Mouse (Mus musculus) adrenal gland (tissue): ENCODE results near the gene Noa1.

ENCODE experiments used
- intact Hi-C: fragments of 180-260 bp; cut with DNase I; formaldehyde crosslinking; loops from one replicate; pipeline ENCODE4 v1.15.1; 2025
- long read RNA-seq, 2 experiments: library from polyadenylated mRNA; unstranded; transcript quantifications; one replicate each; pipeline ENCODE4 v2.0.0; 2020; ENCODE audit warnings: borderline replicate concordance in 1 of 2; ENCODE audit not compliant: insufficient replicate concordance in 1 of 2

Noa1 gene
- long read RNA-seq, experiment 1, transcript Noa1-201 (7 exons, 2,288 nt), result major isoform, 20 of 22 reads
- long read RNA-seq, experiment 1, partial matches to known transcripts, result 2 of 22 reads
- long read RNA-seq, experiment 1, other reads (novel, unspliced or antisense), result 0 of 22 reads
- long read RNA-seq, experiment 2, transcript Noa1-201 (7 exons, 2,288 nt), result major isoform, 9 of 13 reads
- long read RNA-seq, experiment 2, partial matches to known transcripts, result 2 of 13 reads
- long read RNA-seq, experiment 2, other reads (novel, unspliced or antisense), result 0 of 13 reads

DNA sequence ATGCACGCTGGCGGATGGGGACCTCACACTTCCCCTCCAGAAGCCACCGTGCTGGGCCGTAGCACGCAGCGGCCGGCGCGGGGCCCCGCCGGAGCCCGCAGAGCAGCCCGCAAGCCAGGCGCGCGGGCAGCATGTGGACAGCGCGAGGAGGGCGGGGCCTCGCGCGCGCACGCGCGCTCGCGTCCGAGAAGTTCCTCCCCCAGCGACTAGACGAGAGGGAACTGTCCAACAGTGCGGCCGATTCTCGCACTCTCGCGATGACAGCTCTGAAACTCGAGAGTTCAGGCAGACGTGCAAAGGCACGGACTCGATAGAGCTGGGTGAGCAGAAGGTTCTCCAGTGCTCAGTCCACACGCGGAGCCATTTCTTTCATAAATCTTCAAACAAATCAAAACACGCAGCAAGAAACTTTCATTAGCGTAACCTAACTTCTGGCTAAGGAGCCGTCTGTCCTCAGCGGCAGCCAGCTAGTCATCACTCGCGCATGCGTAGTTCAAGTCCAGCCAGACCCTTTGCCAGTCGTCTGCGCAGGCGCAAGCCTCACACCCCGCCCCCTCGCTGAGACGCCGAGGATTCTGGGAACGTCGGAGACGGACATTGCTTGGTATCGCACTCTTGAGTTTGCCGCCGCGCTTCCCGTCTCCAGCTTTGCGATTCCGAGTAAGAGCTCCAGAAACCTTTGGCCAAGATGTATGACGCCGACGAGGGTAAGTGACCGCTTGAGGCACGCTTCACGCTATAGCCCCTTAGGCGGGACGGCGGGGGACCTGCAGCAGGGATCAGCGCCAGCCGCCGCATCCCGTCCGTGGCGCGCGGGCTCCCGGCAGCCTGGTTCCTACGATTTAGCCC lies at the start of gene Noa1, which contains the start of gene Polr2b:
Gene Noa1 (minus strand): TSS at position 161 of the 849 bp plus-strand sequence.
Gene Polr2b (plus strand): TSS at position 224 of the 849 bp plus-strand sequence.
- intact Hi-C loops, result loop anchor here (5.0 kb wide), 1 partner anchor 38 kb away; no protein-coding TSS in a partner anchor

DNA sequence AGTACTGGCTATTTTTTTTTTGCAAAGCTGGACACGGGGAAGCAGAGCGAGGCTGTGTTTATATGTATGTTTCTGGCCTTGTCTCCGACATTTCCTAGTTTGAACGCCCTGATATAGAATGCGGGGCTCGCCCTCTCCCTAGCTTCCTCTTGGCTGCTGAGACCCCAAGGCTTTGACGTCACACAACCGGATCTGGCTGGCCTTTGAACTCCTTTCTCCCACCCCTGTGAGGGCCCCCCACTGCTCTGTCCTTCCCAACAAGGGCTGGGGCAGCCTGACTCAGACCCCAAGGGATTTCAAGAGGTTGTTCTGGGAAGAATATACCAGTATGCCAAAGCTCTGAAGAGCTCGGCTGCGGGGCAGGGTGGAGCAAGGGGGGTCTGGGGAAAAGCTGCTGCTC lies 48.5 kb upstream of the Noa1 start:
- intact Hi-C loops, result no loop called here

DNA sequence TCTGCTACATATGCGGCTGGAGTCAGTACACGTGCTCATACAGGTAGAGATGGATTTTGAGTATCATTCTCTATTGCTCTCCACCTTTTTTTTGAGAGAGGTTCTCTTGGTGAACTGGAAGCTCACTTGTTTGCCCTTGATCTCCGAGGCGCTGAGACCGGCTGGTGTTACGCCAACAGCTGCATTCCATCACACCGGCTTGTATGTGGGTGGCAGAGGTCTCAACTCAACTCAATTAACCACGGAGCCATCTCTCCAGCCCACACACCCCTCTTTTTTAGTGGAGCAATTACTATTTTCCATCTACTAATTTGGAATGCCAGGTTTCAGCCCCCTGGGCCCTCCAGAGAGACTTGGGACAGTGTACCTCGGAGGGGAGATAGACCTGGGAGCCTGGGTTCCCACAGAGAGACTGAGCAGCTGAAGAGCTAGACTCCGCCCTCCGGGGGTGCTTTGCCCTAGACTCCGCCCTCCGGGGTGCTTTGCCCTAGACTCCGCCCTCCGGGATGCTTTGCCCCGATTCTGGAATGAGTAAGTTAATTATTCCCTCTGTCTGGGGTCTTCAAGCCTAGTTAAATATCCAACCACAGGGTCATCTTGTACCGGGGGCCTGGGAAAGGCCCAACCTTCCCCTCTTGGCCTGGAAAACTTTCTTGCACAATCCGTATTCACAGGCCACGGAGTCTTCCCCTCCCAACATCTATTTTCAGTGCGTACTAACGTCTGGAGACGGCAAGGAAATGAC lies 47.7 kb upstream of the Noa1 start:
- intact Hi-C loops, result no loop called here

DNA sequence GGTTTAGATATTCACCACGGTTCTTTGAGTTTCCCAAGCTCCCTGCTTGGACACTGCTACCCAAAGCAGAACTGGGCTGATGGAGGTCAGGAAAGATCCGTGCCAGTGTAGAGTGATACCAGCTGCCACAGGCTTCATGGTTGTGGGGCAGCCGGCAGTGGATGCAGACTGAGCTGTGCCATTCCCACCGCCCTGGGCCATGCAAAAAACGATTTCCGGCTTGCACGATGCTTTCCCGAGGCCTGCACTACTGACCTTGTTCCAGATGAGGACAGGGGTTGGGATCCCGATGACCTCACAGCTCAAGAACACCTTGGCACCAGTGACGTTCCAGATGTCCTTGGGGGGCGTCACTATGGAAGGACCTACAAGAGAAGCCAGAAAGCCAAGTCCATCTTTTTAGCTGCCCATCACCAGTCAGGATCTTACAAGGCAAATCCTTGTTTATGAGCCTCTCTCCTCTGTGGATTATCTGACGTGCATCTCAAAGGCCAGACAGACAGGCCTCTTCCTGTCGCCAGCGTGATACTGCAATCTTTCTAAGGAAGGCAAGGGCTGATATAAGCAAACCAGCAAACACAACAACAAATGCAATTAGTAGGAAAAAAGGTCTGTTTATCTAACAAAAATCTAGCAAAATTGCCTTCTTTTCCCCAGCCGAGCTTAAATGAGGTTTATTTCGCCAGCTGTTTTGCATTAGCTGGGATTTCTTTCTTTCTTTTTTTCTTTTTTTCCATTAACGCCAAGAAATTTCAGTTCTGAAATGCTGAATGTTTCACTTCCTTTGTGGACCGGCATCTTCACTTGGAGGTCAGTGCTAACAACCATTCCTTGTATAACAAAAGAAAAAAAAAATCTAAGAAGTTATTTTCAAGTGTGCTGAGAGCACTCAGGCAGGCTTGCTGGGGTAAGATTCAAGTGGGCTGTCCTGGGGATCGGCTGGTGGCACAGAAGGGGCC lies 45.7 kb upstream of the Noa1 start:
- intact Hi-C loops, result loop anchor here (2.0 kb wide), 1 partner anchor 103 kb away; no protein-coding TSS in a partner anchor

DNA sequence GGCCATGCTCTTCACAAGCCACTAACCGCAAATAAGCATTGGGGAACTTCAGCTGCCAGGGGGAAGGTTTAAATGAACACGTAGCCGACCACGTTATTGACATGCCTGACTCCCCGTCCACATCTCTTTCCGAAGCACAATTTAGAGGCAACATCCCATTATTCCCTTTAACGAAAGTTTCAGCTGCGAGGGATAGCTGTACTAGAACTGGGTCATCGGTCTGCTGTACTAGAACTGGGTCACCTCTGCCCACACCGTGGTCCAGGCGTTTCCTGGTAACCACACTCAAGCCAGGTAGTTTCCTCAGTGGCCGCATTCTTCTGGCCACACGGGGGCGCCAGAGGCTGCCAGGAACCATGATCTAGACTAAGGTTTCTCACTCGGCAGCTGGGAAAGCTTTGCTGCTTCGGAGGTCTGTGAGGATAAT lies 44.5 kb upstream of the Noa1 start:
- intact Hi-C loops, result loop anchor here (2.0 to 5.0 kb wide), 2 partner anchors 53 to 104 kb away; partner anchors contain the start of gene Igfbp7

DNA sequence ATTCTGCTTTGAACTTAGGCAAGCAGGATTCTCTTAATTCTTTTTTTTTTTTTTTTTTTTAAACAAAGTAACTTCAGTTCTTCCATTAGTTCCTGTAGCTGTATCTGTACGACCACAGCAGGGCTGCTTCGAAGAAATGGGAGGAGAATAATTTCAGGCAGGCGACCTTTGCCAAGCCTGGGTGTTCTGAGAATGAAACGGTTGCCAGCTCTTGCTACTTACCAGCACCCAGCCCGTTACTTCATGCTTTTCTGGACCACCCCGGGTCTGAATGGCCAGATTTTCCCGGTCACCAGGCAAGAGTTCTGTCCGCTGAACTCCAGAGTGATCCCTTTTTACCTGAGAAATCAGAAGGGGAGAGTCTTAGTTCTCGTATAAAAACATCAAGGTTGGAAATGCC lies 41.8 kb upstream of the Noa1 start:
- intact Hi-C loops, result loop anchor here (5.0 kb wide), 1 partner anchor 56 kb away; the partner anchor contains the start of gene Igfbp7

DNA sequence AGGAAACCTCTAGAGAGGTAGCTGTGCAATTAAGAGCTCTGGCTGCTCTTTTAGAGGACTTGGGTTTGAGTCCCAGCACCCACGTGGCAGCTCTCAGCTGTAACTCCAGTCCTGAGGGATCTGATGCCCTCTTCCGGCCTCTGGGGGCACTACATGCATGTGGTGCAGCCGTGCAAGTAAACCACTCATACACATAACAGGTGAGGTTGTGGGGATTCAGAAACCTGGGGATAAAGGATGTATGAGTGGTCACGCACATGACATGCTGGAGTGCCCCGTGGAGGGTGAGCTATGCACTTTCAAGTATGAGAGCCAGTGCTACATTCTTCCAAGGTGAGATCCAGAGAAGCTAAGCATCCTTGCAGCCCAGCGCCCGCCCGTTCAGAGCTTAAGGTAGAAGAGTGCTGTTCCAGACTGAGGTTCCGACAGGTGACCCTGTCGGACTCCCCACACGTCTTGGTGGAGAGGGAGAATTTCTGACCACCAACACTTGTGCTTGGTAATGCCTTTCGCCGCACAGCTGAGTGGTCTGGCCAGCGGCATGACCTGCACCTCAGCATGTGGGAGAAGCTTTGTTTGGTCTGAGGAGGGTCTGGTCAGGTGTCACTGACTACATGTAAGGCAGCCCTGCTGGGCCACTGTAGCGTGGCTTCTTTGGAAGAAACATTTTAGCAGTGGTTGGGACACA lies 40.2 kb upstream of the Noa1 start:
- intact Hi-C loops, result loop anchor here (5.0 kb wide), 1 partner anchor 57 kb away; the partner anchor contains the start of gene Igfbp7

DNA sequence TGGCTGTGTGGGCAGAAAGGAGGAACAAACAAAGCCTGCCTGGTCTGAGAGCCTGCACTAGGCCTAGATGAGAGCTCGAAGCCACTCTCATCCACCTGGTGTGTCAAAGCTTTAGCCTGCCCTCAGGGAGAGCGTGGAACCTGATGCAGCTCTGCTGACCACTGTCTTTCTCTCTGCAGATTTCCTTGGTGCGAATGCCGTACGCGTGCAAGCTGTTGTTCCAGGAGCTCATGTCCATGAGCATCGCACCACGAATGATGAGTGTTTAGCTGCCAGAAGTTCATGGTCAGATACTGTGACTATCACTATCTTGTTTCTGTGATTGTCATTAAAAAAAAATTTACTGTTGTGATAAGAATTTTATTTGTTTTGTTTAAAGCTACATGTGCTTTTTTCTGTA lies 39.0 kb upstream of the Noa1 start:
- intact Hi-C loops, result no loop called here

DNA sequence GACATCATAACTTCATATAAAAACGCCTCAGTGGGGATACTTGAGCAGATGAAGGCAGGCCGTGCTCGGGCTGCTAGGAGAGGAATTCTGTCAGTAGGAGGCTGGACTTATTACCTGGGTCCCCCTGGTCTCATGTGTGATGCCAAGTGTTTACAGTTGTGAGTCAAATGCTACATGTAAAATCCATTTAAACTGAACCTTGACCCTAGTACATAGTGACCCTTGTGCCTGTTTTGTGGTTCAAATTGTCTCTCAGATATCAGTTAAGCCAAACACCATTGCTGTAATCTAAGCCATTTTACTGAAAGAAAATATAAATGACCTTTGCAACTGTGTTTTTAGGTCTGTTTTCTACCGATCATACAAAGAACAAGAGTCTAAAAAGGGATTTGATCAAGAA lies 30.1 kb upstream of the Noa1 start:
- intact Hi-C loops, result no loop called here

DNA sequence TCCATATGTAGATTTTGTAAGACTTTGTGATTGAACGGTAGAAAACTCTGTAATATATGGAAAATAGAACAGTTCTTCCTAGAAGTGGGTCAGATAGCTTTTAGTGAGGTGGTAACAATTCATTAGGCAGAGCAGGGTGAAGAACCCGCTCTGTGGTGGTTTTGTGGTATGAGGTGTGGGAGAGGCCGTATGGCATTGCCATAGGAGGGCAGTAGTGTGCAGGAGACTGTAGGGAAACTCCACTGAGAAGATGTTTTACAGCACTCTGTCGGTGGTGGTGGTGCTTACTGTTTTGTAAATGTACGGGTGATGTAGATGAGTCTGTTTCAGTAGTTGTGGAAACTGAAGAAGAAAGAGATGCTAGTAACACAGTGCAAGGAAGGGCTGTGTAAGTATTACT lies 20.3 kb upstream of the Noa1 start:
- intact Hi-C loops, result loop anchor here (10.0 kb wide), 1 partner anchor 335 kb away; no protein-coding TSS in a partner anchor

DNA sequence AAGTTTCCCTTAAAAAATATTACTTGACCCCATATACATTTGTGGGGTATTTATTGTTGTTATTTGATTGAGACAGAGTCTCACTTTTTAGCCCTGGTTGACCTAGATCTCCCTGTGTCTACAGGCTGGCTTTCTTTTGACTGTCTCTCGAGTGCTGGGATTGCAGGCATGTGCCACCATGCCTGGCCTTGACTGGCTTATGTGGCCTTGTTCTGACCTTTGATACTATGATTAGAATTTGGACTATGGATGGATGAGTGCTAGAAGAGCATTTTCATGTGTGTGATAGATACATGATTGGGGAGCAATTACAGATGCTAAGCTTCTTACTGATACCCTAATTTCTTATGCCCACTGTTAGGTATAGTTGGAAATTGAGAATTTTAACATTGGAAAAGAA lies 15.1 kb upstream of the Noa1 start:
- intact Hi-C loops, result no loop called here

DNA sequence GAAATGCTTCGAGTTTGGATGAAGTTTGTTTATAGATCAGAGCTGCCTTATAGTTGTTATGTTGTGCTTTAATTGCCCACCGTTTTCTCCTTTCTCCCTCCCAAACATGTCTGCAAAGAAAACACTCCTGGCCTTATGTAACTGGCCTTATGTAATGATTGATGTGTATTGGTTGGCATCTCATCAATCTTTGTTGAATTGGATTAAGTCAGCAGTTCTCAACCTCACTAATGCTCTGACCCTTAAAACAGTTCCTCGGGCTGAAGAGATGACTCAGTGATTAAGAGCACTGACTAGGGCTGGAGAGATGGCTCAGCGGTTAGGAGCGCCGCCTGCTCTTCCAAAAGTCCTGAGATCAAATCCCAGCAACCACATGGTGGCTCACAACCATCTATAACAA lies 5.1 kb upstream of the Noa1 start:
- intact Hi-C loops, result no loop called here

DNA sequence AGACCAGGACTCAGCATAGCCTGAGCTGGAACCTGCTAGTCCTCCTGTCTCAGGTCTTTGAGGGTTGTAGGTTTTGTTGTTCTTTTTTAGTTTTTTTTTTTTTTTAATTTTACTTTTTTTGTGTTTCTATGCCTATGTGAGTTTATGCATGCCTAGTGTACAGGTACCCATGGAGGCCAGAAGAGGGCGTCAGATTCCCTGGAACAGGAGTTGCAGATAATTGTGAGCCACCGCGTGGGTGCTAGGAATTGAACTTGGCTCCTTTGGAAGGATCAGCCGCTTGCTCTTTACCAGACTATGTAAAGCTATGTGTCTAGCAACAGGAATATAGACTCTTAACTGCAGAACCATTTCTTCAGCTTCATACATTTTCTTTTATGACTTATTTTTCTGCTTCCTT lies 4.3 kb upstream of the Noa1 start:
- intact Hi-C loops, result no loop called here

DNA sequence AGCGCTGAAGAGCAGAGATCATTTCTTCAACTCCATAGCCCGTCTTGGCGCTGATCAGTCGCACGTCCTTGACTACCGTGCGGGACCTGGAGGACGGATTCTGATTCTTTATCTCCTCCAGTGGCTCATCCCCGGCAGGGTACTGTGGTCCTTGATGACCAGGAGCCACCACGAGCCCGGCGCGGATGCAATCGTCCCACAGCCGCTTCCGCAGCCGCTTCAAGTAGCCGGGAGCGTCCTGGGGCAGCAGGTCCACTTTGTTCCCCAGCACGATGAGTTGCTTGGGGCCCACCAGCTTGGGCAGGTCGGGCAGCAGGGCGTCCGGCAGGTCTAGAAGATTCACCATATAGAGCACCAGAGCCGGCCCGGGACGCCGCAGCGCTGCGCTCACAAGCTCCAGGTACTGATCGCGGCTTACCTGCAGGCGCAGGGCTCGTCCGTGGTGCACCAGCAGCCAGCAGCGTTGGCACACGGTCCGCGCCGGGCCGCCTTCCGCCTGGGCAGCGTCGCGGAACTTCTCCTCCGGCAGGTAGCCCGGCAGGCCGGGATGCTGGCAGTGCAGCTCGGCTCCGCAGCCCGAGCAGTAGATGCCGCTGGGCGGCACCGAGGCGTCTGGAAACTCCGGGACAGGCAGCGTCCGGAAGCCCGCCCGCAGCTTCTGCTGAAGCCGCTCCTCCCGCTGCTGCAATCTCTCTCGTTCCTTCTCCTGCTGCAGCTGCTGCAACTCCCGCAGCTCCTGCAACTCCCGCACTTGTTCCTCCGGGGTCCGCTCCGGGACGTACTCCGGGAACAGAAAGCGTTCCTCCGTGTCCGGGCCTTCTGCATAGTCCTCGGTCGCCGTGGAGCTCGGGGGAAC lies 605 bp downstream of the Noa1 start:
- intact Hi-C loops, result loop anchor here (5.0 kb wide), 1 partner anchor 37 kb away; no protein-coding TSS in a partner anchor

DNA sequence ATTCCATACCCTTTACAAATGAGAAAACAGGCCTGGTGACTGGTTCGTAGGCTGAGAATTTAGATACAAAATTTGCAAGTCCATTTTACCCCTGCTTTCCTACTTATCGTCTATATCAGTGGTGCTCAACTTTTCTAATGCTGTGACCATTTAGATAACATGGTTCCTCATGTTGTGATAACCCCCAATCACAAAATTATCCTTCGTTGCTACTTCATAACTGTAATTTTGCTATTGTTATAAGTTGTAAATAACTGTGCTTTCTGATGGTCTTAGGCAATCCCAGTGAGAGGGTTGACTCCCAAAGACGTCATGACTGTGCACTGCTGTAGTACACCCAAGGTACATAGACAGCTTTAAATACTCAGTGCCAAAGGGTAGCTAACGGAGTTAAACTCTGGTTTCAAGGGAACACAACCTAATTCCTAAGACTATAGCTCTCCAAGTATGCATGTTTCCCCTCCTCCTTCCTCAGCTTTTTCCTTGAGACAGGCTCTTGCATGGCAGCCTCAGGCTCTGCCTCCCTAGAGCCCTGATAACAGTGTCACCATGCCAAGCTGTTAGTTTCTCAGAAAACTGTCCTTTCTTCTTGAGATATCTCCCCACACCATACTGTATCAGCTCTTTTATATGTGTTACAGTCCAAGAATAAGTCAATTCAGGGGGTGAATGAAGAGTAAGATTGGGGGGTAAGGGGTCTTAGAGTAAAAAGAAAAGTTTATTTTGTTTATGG lies 1.9 kb downstream of the Noa1 start:
- intact Hi-C loops, result loop anchor here (5.0 kb wide), 1 partner anchor 36 kb away; no protein-coding TSS in a partner anchor

DNA sequence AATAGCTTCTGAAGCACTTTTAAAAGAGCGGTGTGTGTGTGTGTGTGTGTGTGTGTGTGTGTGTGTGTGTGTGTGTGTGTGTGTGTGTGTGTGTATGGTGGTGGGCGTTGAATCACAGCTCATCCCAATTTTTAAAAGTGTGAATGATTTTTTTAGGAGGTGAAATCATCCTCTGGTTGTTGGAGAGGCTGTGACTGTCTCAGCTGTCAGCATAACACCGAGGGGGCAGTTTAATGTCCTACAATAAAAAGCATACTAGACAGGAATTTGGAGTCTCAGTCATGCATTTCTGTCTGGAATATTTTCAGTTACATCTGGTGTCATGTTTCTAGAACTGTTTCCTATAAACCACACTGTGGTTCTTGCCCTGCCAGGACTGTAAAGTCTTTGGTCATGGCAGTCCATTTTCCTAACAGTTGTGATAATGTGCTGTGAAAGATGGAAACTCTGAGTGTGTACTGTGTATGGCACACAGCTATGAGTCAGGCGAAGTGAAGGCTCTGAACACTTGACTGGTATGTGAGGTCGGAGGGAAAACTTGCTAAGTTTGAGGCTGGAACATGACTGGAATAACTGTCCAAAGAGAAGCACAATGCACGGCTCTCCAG lies 8.5 kb downstream of the Noa1 start:
- intact Hi-C loops, result no loop called here

DNA sequence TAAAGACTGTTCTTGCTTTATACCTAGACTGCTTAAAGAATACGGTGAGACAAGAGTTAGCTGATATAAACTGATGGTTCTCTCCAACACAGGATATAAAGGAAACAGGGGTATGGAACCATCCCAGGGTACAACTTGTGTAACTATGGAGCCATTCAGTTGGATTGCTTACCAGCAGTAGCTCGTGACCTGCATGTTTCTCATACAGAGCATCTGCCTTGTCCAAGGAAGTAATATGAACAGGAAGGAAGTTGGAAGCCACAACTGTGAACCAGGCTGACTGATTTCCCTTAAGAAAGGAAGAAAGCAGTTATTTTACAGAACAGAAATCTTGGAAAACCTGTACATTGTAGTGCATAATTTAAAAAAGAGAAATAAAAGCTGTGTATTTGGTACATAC lies 10.4 kb downstream of the Noa1 start:
- intact Hi-C loops, result no loop called here
